Mouse (Mus musculus): ENCODE measurements at regions not wholly inside any gene's neighbourhood (a gene's known extent, or its start where the extent isn't known, plus 50 kb on each side); places are given as distances from the start of the nearest gene placed in this dataset.

DNA sequence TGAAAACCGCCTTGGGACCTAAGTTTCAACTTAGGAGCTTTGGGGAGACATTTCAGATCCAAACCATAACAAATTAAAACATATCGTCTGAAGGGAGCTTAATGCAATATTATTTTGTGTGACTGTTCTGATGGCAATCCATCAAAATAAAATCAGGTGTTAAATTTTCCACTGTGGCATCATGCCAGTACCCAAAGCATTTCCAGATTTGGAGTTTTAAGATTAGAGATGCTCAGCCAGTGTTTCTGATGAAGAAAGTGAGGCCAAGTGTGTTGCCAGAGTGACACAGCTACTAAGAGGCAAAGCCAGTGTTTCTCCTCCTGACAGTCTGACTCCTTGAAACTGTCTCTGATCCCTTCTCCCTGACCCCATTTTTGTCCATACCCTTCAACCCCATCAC lies 308.7 kb downstream of the Rnls start:
- TF ChIP-seq CTCF (IDR thresholded peaks at IDR 0.05; ENCODE audit: extremely low read depth, insufficient read depth, low read length), result no peak
- TF ChIP-seq POLR2A (IDR thresholded peaks at IDR 0.05; ENCODE audit: extremely low read depth, insufficient read depth, low read length), result no peak
